Mouse (Mus musculus): ENCODE data around the gene Pacsin2. TPM values are rescaled to one million over a fixed set of nuclear protein-coding genes. Genes with fewer than 3 reads are reported as not detected.
A peak's percentile ranks its signal among the peaks of the same experiment; 100 is the strongest.
"Not testable (repeated sequence)": the region's sequence is repeated elsewhere in the genome, so short reads cannot be mapped to it uniquely, and the experiment has no call there.

The Pacsin2 gene
- total and polyA plus RNA-seq, 2 experiments, result 29.1 to 34.0 TPM

GRCm38 (mm10) chr15:83368261-83368660, 96.1 kb downstream of the Pacsin2 start:
- WGBS, result 60% methylated on average over 2 of the region's 2 CpGs
- Histone ChIP-seq H3K36me3 (ENCODE audit: control insufficient read depth, insufficient read depth, low read length) (0 out of 2 replicates have a peak, but pooled peaks cover 2% of the 10 kb centered on the region), H3K4me1 (ENCODE audit: control insufficient read depth, insufficient read depth, low read length) (no peaks in the 10 kb centered on the region; the same call in 1 of the 2 replicates), H3K9ac (ENCODE audit: low read depth, low read length) (no peak overlapping the region), H3K27me3 (ENCODE audit: control insufficient read depth, insufficient read depth, low read length) (no peaks in the 10 kb centered on the region), H3K27ac (replicated peaks; ENCODE audit: insufficient read depth, low read depth, low read length) (no peak overlapping the region), H3K4me3 (ENCODE audit: insufficient read depth, low read depth, low read length) (no peak overlapping the region), H3K79me2 (ENCODE audit: control insufficient read depth, insufficient read depth, low read length) (no peaks in the 10 kb centered on the region)
- TF ChIP-seq CTCF (IDR thresholded peaks at IDR 0.05; ENCODE audit: low read depth, low read length), result no peak
- no peak for TF ChIP-seq POLR2A (IDR thresholded peaks at IDR 0.05; ENCODE audit: extremely low read depth, insufficient read depth, low read length)
- peak; percentile 47 for DNase-seq (ENCODE audit: extremely low read depth, low read depth, low spot score)

DNA sequence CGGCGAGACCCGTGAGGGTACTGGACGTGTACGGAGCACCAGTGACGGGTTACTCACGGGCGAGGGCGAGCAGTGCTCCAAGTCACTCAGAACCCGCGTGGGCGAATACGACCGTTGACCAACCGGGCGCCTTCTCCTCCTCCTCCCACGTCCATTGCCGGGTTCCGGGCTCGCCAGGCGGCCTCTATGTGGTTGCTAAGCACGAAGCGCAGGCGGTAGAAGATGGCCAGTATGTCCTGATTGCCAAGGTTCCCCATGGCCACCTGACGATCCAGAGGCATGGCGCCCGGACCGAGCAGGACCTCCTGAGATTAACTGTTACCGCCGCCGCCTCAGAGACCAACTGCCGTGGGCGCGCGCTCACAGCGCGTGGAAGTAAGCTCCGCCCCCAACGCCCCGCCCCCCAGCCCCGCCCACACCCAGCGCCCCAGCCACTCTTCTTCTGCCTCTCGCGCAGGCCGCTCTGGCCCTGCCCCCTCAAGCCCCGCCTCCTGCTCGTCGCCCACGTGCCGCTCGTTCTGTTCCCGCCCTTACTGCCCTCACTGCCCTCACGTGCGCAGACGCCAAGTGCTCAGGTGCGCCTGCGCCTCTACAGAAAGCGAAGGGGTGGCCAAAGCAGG, 97.4 kb downstream of the Pacsin2 start:
- Histone ChIP-seq H3K4me1 (ENCODE audit: control insufficient read depth, insufficient read depth, low read length) (no peaks in the 10 kb centered on the region; the same call in 1 of the 2 replicates), H3K36me3 (ENCODE audit: control insufficient read depth, insufficient read depth, low read length) (no peaks in the 10 kb centered on the region), H3K9ac (ENCODE audit: low read depth, low read length) (peak overlapping the region; percentile 58), H3K79me2 (ENCODE audit: control insufficient read depth, insufficient read depth, low read length) (no peaks in the 10 kb centered on the region), H3K4me3 (ENCODE audit: insufficient read depth, low read depth, low read length) (peak overlapping the region; percentile 64), H3K27ac (replicated peaks; ENCODE audit: insufficient read depth, low read depth, low read length) (no peak overlapping the region), H3K27me3 (ENCODE audit: control insufficient read depth, insufficient read depth, low read length) (no peaks in the 10 kb centered on the region)
- WGBS, result 5% methylated on average over 58 of the region's 58 CpGs
- DNase-seq (ENCODE audit: extremely low read depth, low read depth, low spot score), result peak; percentile 87
- TF ChIP-seq POLR2A (IDR thresholded peaks at IDR 0.05; ENCODE audit: extremely low read depth, insufficient read depth, low read length) (peak; percentile 52), CTCF (IDR thresholded peaks at IDR 0.05; ENCODE audit: low read depth, low read length) (no peak)

DNA sequence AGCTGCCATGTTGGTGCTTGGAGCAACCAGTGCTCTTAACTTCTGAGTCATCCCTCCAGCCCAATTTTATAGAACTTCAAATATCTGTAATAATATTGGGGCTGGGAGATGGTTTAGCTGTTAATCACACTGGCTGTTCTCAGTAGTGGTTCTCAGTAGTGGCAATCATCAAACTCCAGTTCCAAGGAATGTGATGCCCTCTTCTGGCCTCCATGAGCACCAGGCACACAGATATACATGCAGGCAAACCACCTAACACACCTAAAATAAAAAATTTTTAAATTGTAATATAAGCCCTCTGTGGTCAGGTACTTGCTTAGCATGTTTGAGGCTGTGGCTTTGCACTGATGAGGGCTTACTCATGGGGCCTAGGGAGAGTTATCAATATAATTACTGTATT, 98.7 kb downstream of the Pacsin2 start:
- Histone ChIP-seq H3K27ac (replicated peaks; ENCODE audit: insufficient read depth, low read depth, low read length) (no peak overlapping the region), H3K79me2 (ENCODE audit: control insufficient read depth, insufficient read depth, low read length) (no peaks in the 10 kb centered on the region), H3K27me3 (ENCODE audit: control insufficient read depth, insufficient read depth, low read length) (no peaks in the 10 kb centered on the region), H3K9ac (ENCODE audit: low read depth, low read length) (no peak overlapping the region), H3K4me3 (ENCODE audit: insufficient read depth, low read depth, low read length) (no peak overlapping the region), H3K36me3 (ENCODE audit: control insufficient read depth, insufficient read depth, low read length) (no peaks in the 10 kb centered on the region), H3K4me1 (ENCODE audit: control insufficient read depth, insufficient read depth, low read length) (no peaks in the 10 kb centered on the region; the same call in 1 of the 2 replicates)
- TF ChIP-seq POLR2A (IDR thresholded peaks at IDR 0.05; ENCODE audit: extremely low read depth, insufficient read depth, low read length), result no peak
- no peak for TF ChIP-seq CTCF (IDR thresholded peaks at IDR 0.05; ENCODE audit: low read depth, low read length)
- no peak for DNase-seq (ENCODE audit: extremely low read depth, low read depth, low spot score)

- H3K4me3 ChIP-seq (ENCODE audit: insufficient read depth, low read depth, low read length), result no peak overlapping the region
- no peaks in the 10 kb centered on the region for H3K27me3 ChIP-seq (ENCODE audit: control insufficient read depth, insufficient read depth, low read length)
- H3K9ac ChIP-seq (ENCODE audit: low read depth, low read length), result no peak overlapping the region
- no peak for TF ChIP-seq POLR2A (IDR thresholded peaks at IDR 0.05; ENCODE audit: extremely low read depth, insufficient read depth, low read length)
- TF ChIP-seq CTCF (IDR thresholded peaks at IDR 0.05; ENCODE audit: low read depth, low read length), result no peak
- H3K79me2 ChIP-seq (ENCODE audit: control insufficient read depth, insufficient read depth, low read length), result no peaks in the 10 kb centered on the region
- DNase-seq (ENCODE audit: extremely low read depth, low read depth, low spot score), result no peak
- WGBS, result 81% methylated on average over 3 of the region's 3 CpGs
- no peaks in the 10 kb centered on the region; the same call in 1 of the 2 replicates for H3K4me1 ChIP-seq (ENCODE audit: control insufficient read depth, insufficient read depth, low read length)
- H3K27ac ChIP-seq (replicated peaks; ENCODE audit: insufficient read depth, low read depth, low read length), result no peak overlapping the region
- H3K36me3 ChIP-seq (ENCODE audit: control insufficient read depth, insufficient read depth, low read length), result no peaks in the 10 kb centered on the region
Observed at GRCm38 (mm10) chr15:83364194-83364593, 100.2 kb downstream of the Pacsin2 start.

GRCm38 (mm10) chr15:83362813-83363212, 101.6 kb downstream of the Pacsin2 start:
- WGBS, result 81% methylated on average over 1 of the region's 1 CpGs
- not testable (repeated sequence) for H3K27ac ChIP-seq (replicated peaks; ENCODE audit: insufficient read depth, low read depth, low read length); H3K4me3 ChIP-seq (ENCODE audit: insufficient read depth, low read depth, low read length); H3K4me1 ChIP-seq (ENCODE audit: control insufficient read depth, insufficient read depth, low read length); H3K36me3 ChIP-seq (ENCODE audit: control insufficient read depth, insufficient read depth, low read length); DNase-seq (ENCODE audit: extremely low read depth, low read depth, low spot score); H3K79me2 ChIP-seq (ENCODE audit: control insufficient read depth, insufficient read depth, low read length); H3K9ac ChIP-seq (ENCODE audit: low read depth, low read length); H3K27me3 ChIP-seq (ENCODE audit: control insufficient read depth, insufficient read depth, low read length)

DNA sequence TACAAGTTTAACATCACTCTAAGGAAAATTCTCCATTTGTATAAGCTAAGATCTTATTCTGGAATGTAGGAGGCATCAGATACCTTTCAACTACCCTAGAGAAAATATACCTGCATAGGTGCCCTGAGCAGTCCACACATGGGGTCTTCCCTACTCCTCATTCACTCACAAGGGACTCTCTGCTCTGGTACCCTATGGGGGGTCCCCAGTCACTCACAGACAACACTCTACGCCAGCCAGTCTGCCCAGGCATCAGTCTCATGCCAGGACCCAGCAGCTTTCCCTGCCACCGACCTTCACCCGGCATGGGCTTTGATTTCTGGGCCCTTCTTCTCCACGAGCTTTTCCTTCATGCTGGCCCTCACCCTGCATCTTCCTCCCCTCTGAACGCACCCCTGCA, 103.5 kb downstream of the Pacsin2 start:
- H3K79me2 ChIP-seq (ENCODE audit: control insufficient read depth, insufficient read depth, low read length); DNase-seq (ENCODE audit: extremely low read depth, low read depth, low spot score); H3K27me3 ChIP-seq (ENCODE audit: control insufficient read depth, insufficient read depth, low read length); H3K27ac ChIP-seq (replicated peaks; ENCODE audit: insufficient read depth, low read depth, low read length); H3K9ac ChIP-seq (ENCODE audit: low read depth, low read length); H3K36me3 ChIP-seq (ENCODE audit: control insufficient read depth, insufficient read depth, low read length); H3K4me1 ChIP-seq (ENCODE audit: control insufficient read depth, insufficient read depth, low read length); H3K4me3 ChIP-seq (ENCODE audit: insufficient read depth, low read depth, low read length): not testable (repeated sequence)
- WGBS, result 86% methylated on average over 5 of the region's 5 CpGs
